ENCODE assay signal across 8 mouse cellular contexts in genomic region chr5:65763916-65764785, GRCm38 (mm10). TPM values are rescaled to one million over a fixed set of nuclear protein-coding genes. Genes with fewer than 3 reads are reported as not detected.
DNase-seq lines count a peak whose midpoint lies in the region; ATAC-seq and TF ChIP-seq lines count a peak whose summit lies in the region.

No protein-coding gene starts in this region.

- H3K4me1 ChIP-seq in forebrain, embryonic 16.5 days (replicated peaks; ENCODE audit: control insufficient read depth, insufficient read depth, low read length): peaks cover 7% of the 10 kb centered on the region
- H3K4me1 ChIP-seq in lung, embryonic 14.5 days (ENCODE audit: insufficient read depth): peaks cover 9% of the 10 kb centered on the region; the same call in 1 of the 2 replicates

- intact Hi-C loops in heart, postnatal 36 days (cut with DNase I): loop anchor here (1.0 to 10.0 kb wide), 5 partner anchors 39 to 272 kb away; partner anchors contain the start of genes Gm43552, Pds5a, Smim14 and Ube2k

- peak; percentile 39 for TF ChIP-seq CTCF in lung, embryonic 14.5 days (IDR thresholded peaks at IDR 0.05; ENCODE audit: low read depth)

- H3K4me3 ChIP-seq in forebrain, embryonic 16.5 days (replicated peaks; ENCODE audit: low read length): peak overlapping the region; percentile 81
- peak overlapping the region; percentile 94 for H3K4me3 ChIP-seq in lung, embryonic 14.5 days (ENCODE audit: low read depth, low read length)

- DNase-seq in ES-CJ7 (ENCODE audit: low read depth, low spot score): peak; percentile 72
- peak; percentile 70 for DNase-seq in cerebellum, adult 11 months
- DNase-seq in heart, postnatal 36 days: peak; percentile 85 to 88
- peak; percentile 51 to 59 for DNase-seq in layer of hippocampus, adult 8-10 months (ENCODE audit: low spot score in 2 of 2)
- peak; percentile 91 for DNase-seq in lung, embryonic 14.5 days
- peak; percentile 69 to 70 for DNase-seq in thymus, adult 18-20 months

- H3K4me2 ChIP-seq in forebrain, embryonic 16.5 days (ENCODE audit: low read length): peak overlapping the region; percentile 60
- peak overlapping the region; percentile 83 for H3K4me2 ChIP-seq in lung, embryonic 14.5 days

- no peaks in the 10 kb centered on the region for H3K9me3 ChIP-seq in forebrain, embryonic 16.5 days (ENCODE audit: control insufficient read depth, low read length)
- H3K9me3 ChIP-seq in lung, embryonic 14.5 days (ENCODE audit: low read depth, low read length): no peaks in the 10 kb centered on the region

- peak overlapping the region; percentile 100 for H3K27ac ChIP-seq in forebrain, embryonic 16.5 days (ENCODE audit: low read length)
- H3K27ac ChIP-seq in lung, embryonic 14.5 days (ENCODE audit: low read depth): peak overlapping the region; percentile 100

- under 1% methylated on average over 74 of the region's 121 CpGs for WGBS in forebrain, embryonic 16.5 days
- WGBS in lung, embryonic 14.5 days: under 1% methylated on average over 57 of the region's 121 CpGs

- H3K36me3 ChIP-seq in forebrain, embryonic 16.5 days (ENCODE audit: control insufficient read depth, insufficient read depth): no peaks in the 10 kb centered on the region
- no peaks in the 10 kb centered on the region for H3K36me3 ChIP-seq in lung, embryonic 14.5 days (ENCODE audit: insufficient read depth)

- peak; percentile 90 for ATAC-seq in forebrain, embryonic 16.5 days
- peak; percentile 82 for ATAC-seq in lung, embryonic 14.5 days (ENCODE audit: insufficient read depth)
- peak; percentile 68 for ATAC-seq in neutrophil, adult 5-6 weeks (ENCODE audit: extremely low read depth, insufficient number of reproducible peaks, low FRiP score, poor library complexity, severe bottlenecking)

- peak overlapping the region; percentile 99 for H3K9ac ChIP-seq in forebrain, embryonic 16.5 days (replicated peaks; ENCODE audit: low read depth, low read length)
- peak overlapping the region; percentile 100 for H3K9ac ChIP-seq in lung, embryonic 14.5 days

- no peaks in the 10 kb centered on the region for H3K27me3 ChIP-seq in forebrain, embryonic 16.5 days (replicated peaks; ENCODE audit: control insufficient read depth, insufficient read depth, low read length)
- H3K27me3 ChIP-seq in lung, embryonic 14.5 days (ENCODE audit: insufficient read depth, low read length): no peaks in the 10 kb centered on the region

RNA-seq across cellular contexts. Expression of gene N4bp2, which starts 0.8 kb away (rescaled TPM):
- 19.0 and 22.4 TPM in 2 replicates for polyA plus RNA-seq in forebrain, embryonic 16.5 days (2015; fragmentation: Nextera tagmentation; extraction: Ambion mirVana)
- 10 to 100 TPM; 13.5 to 14.6 TPM for total RNA-seq in heart, postnatal 36 days (2021)
- 10 to 100 TPM in 2 of 4 experiments, 1 to 10 TPM in 2; 9.2 to 12.1 (median 10.0) TPM for total RNA-seq in layer of hippocampus, adult 8-10 months (2022)
- polyA plus RNA-seq in lung, embryonic 14.5 days (2014; fragmentation: Nextera tagmentation; extraction: Ambion mirVana): 33.0 and 33.2 TPM in 2 replicates
- 88.0 and 102 TPM in 2 replicates for total RNA-seq in neutrophil, adult 5-6 weeks (2017)

Comparison
In these comparisons a context has a peak if more than half of its experiments do, and no peak if none do; other contexts are left out.
1. Peak in every context shown above with its lines: DNase-seq, ATAC-seq, H3K4me3 ChIP-seq and H3K27ac ChIP-seq.